Mouse (Mus musculus): ENCODE data around the gene Clpsl2.
A peak's percentile ranks its signal among the peaks of the same experiment; 100 is the strongest.

The Clpsl2 gene

DNA sequence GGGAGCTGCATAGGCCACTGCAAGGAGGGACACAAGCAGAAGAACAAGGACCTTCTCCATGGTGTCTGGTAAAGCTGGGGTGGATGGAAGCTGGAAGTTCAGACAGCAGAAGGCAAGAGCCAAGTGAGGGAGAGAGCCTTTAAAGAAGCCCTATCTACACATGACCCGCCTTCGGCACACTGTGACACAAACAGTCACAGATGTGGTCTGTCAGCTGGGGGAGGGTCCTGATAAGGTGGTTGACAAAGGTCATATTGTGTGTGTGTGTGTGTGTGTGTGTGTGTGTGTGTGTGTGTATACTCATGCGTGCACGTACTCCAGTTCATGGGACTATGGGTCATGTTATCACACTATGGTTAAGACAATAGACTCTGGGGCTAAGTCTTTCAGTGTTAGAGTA is 11.4 kb downstream of the Clpsl2 start, which contains the start of gene Clps:
Clps (minus strand) TSS at position 169 of the 400 bp plus-strand sequence.
- DNase-seq (ENCODE audit: low spot score), result no peak

DNA sequence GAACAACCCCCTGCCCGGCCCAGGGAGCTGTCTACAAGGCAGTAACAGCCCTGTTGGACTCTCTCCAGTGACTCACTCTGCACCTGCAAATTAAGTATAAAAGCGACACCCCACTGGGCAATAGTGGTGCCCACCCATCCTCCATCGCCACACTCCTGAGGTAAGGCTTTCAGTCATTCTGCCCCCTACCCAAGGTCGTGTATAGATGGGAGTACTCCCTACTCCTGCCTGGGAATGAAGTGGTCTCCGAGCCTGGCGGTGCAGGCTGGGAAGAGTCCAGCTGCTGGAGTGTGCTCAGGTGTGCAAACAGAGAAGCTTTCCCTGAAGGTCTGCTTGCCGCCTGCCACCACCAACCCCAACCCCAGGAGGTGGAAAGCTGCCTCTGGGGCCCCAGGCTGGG is 12.4 kb downstream of the Clpsl2 start:
- no peak for DNase-seq (ENCODE audit: low spot score)

DNA sequence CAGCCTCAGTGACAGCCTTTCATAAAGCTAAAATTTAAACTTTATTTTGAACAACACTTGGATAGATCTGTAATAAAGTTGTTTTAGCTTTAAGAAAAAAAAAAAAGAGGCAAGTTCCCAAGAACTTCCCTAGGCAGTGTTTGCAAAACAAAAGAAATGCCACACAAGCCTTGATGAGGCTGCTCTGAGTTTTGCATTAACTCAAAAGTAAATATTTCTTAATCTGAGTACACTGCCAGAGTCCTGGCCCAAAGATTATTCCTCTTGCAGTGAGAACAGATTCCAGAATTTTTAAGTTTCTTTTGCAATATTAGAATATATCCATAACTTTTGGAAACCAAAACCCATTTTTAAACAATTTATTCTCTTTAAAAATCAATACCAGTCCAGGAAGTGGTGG is 16.0 kb downstream of the Clpsl2 start:
- DNase-seq (ENCODE audit: low spot score), result no peak

DNA sequence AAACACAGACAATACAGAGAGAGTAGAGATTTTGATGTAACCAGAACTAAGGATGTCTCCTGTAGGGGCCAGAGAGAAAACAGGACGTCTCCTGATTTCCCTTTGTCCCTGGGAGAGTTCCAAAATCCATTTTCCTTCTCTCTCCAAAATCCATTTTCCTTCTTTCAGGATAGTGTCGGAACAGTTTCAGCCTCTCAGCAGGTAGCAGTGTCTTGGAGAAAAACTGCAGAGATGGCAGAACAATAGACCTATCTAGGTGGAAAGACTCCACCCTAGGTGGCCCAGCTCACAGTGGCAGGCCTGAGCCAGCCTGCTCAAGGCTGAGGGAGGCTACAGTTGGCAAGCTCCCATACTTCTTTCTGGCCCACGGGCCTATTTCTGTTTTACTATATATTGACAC is 18.3 kb downstream of the Clpsl2 start:
- no peak for DNase-seq (ENCODE audit: low spot score)

DNA sequence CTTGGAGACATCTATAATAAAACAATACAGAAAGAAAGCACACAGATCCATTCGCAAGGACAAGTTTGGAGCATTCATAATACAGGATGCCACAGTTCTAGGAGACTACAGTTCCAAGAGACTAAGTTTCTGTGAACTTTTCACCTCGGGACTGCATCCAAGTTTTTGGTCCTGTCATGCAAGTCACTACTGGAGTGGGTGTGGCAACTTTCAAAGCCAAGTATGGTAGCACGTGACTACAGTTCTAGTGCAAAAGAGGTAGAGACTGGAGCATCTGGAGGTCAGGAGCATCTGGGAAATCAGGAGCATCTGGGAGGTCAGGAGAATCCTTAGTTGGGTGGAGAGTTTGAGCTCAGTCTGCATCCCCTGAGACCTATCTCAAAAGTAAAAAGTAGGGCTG is 22.7 kb downstream of the Clpsl2 start:
- DNase-seq (ENCODE audit: low spot score), result no peak

GRCm38 (mm10) chr17:28572521-28572920 is 23.3 kb downstream of the Clpsl2 start:
- DNase-seq (ENCODE audit: low spot score), result no peak

DNA sequence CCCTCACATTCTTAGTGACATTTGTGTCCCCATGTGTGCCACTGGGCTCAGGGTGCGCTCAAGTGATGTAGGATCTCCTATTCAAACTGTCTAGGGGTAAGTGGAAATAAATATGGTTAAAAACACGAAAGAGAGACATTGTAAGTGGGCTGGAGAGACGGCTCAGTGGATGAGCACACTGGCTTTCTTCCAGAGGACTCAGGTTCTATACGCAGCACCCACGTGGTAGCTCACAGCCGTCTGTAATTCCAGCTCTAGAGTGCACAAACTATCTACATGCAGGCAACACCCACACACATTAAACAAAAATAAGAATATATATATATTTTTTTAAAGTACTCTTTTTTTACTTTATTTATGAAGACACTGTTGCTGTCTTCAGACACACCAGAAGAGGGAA is 23.7 kb downstream of the Clpsl2 start:
- no peak for DNase-seq (ENCODE audit: low spot score)

GRCm38 (mm10) chr17:28575244-28576125 is 26.3 kb downstream of the Clpsl2 start, which contains the start of gene Lhfpl5:
Gene Lhfpl5 (plus strand): TSS chr17:28575641.
- peak; percentile 26 for DNase-seq (ENCODE audit: low spot score)

DNA sequence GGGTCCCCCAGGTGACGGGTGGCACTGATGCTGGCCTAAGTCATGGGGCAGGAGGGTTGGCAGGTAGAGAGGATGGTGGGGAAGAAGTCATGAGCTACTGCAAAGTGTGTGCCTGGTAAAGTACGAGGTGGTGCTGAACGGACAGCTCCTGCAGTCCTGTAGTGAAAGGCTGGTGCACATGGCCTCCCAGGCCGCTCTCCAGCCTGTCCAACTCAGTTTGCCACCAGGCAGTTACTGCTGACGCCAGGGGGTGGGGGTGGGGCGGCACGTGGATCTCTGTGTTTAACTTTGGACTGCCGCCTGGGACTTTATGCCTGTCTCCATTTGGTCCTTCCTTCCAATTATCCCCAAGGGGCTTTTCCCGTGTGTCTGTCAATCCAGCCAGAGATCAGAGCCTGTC is 31.2 kb downstream of the Clpsl2 start:
- peak; percentile 74 for DNase-seq (ENCODE audit: low spot score)

DNA sequence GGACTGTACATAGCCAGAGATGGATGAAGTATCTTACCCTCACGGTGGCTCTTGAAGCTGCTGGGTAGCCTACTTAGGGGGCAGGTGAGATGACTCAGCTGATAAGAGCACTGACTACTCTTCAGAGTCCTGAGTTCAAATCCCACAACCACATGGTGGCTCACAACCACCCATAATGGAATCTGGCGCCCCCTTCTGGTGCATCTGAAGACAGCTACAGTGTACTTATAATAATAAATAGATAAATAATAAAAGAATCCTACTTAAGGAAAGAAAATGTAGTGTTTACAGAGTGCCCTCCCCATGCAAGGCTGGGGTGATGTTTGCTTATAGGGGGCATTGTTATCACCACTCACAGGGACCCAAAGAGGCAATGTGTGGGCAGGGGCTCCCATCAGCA is 31.8 kb downstream of the Clpsl2 start:
- DNase-seq (ENCODE audit: low spot score), result no peak

DNA sequence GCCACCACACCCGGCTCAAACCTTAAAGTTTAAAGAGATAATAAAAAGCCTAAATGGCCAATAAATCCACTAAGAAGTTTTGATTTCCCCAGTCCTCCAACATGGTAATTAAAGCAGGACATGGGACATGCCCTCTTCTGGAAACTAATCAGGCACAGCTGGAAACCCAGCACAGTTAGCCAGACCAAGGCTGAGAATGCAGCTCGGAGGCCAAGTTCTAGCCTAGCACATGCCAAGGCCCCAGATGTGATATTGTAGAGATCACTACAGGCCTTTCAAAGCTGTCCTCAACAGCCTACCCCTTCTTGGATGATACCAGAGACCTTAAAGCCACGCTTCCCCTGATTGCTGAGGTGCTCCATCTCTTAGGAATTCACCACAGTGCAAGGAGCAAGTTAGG is 37.3 kb downstream of the Clpsl2 start:
- DNase-seq (ENCODE audit: low spot score), result no peak

DNA sequence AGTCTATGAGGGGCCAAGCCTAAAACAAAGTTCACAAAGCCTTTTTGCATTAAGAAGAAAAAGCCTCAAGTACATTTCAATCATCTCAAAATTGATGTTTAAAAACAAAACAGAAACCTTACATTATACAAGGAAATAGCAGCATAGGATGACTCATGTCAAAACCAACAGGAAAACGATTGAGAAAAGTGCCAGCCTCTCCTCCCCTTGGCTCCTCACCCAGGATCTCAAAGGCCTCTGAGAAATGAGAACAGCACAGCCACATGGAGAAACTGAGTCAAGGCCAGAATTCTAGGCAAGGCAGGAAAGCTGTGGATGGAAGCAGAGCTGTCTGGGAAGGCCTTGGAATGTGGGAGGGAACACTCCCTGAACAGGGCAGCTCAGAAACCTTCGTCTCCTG is 39.4 kb downstream of the Clpsl2 start:
- DNase-seq (ENCODE audit: low spot score), result no peak

GRCm38 (mm10) chr17:28590596-28590995 is 41.4 kb downstream of the Clpsl2 start:
- no peak for DNase-seq (ENCODE audit: low spot score)

DNA sequence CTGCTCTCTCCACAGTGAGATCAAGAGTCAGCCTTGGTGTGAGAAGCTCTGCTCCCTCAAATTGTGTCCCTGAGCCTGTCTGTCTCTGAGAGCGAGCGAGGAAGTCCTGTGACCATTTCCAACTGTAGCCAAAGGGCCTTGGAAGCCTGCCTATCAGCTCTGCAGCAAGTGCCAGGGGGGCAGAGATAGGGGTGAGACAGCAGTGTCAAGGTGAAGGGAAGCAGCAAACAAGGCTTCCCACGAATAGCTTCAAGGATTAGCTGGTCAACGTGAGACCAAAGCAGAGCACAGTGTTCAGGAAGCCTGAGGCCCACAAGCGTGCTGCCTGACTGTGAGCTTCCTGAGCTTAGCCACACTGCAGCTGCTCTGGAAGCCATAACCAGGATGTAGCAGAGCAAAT is 42.3 kb downstream of the Clpsl2 start:
- DNase-seq (ENCODE audit: low spot score), result no peak

DNA sequence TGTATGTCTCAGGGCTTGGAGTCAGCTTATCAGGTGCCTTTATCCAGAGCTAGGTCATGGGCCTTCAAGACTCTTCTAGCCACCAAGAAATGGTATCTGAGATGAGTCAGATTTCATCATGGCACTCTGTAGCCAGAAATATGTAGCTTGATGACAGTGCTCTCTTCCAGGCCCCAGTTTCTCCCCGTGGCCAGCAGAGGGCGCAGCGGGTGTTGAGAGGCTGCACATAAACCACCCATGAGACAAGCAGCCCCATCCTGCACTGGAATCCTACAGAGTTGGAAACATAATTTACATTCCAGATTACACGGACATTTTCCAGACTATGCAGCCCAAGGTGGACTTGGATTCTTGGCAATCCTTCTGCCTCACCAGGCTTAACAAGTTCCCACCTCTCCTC is 43.8 kb downstream of the Clpsl2 start:
- peak; percentile 76 for DNase-seq (ENCODE audit: low spot score)

GRCm38 (mm10) chr17:28593965-28594364 is 44.8 kb downstream of the Clpsl2 start:
- DNase-seq (ENCODE audit: low spot score), result no peak

DNA sequence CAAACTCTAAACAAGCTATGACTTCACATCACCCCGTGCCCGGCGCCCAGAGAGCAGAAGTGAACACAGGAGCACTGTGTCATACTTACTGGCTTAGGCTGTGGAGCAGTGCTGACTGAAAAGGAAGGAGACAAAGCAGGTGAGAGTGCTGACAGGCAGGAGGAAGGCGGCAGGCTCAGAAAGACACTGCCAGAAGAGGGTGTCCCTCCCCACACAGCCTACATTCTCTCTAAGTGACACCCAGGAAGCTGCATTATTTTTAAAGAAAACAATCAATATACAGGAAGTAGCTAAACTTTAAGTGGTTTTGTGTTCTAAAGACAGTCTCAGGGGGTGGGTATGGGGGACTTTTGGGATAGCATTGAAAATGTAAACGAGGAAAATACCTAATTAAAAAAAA is 51.6 kb downstream of the Clpsl2 start:
- DNase-seq (ENCODE audit: low spot score), result no peak

DNA sequence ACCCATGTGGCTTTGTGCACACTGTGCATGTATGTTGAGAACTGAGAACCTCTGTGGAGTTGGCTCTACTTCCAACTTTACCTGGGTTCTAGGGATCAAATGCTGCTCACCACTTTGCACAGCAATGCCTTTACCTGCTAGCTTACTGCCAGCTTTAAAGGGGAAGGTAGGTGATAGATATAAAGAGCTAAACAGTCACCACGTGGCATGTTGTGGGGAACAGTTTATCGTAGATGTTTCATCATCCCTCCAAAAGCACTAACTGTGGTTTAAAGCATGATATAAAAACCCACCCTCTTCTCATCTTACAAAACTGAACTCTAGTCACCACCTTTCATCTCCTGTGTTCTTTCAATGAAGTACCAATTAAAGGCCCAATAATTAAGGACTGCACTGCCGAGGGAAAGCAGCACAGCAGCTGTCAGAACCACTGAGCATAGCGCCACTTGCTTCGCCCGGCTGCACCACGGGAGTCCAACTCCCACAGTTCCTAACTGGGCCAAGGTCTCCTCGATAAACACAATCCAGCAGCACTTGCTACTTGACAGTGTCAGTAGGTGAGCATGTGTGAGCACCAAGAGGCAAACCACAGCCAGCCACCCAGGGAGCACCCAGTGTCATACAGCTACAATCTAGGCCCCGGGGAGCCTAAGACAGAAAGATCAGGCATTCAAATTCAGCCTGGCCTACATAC is 52.5 kb downstream of the Clpsl2 start:
- no peak for DNase-seq (ENCODE audit: low spot score)
